Mouse (Mus musculus) lung, postnatal 0 days (tissue): ENCODE measurements around the gene Sin3b. TPM values are rescaled to one million over a fixed set of nuclear protein-coding genes. Genes with fewer than 3 reads are reported as not detected.

Experiments used
- ATAC-seq: fragments of 200-750 bp; cut with Nextera tagmentation; 2 replicates; pipeline ENCODE4 v1.8.0; 2017; ENCODE audit warnings: moderate library complexity
- DNase-seq: peaks from one replicate; pipeline ENCODE4 v3.0.0-alpha.2; 2016; ENCODE audit warnings: low spot score
- H3K27ac ChIP-seq: fragments of 300-500 bp; sonication (generic); 2 replicates; pipeline ENCODE4 v1.5.1; 2014; ENCODE audit warnings: antibody characterized with exemption, mild to moderate bottlenecking, low read length, mixed read lengths
- H3K27me3 ChIP-seq: fragments of 300-500 bp; sonication (generic); replicated peaks from 2 replicates; pipeline ENCODE4 v1.6.1; 2014; ENCODE audit warnings: low read length, mixed read lengths; ENCODE audit not compliant: insufficient read depth
- H3K36me3 ChIP-seq: fragments of 300-500 bp; sonication (generic); 2 replicates; pipeline ENCODE4 v1.6.1; 2014; ENCODE audit warnings: low read length, mixed read lengths; ENCODE audit not compliant: insufficient read depth
- H3K4me1 ChIP-seq: fragments of 300-500 bp; sonication (generic); 2 replicates; pipeline ENCODE4 v1.6.1; 2014; ENCODE audit warnings: antibody characterized with exemption, low read depth, low read length, mixed read lengths; ENCODE audit not compliant: insufficient read depth
- H3K4me2 ChIP-seq: fragments of 300-500 bp; sonication (generic); replicated peaks from 2 replicates; pipeline ENCODE4 v1.6.1; 2014; ENCODE audit warnings: low read depth, mild to moderate bottlenecking, low read length, moderate library complexity, mixed read lengths
- H3K4me3 ChIP-seq: fragments of 300-500 bp; sonication (generic); 2 replicates; pipeline ENCODE4 v1.5.1; 2014; ENCODE audit warnings: low read depth, low read length
- H3K9ac ChIP-seq: fragments of 300-500 bp; sonication (generic); replicated peaks from 2 replicates; pipeline ENCODE4 v1.6.1; 2014; ENCODE audit warnings: low read depth, mild to moderate bottlenecking
- H3K9me3 ChIP-seq: fragments of 300-500 bp; sonication (generic); 2 replicates; pipeline ENCODE4 v1.6.1; 2016; ENCODE audit warnings: low read length, mixed read lengths
- CTCF ChIP-seq: IDR thresholded peaks from 2 replicates; pipeline ENCODE4 v1.5.1; 2016; ENCODE audit warnings: antibody characterized with exemption, mild to moderate bottlenecking
- EP300 ChIP-seq: IDR thresholded peaks from 2 replicates; pipeline ENCODE4 v1.6.1; 2016; ENCODE audit warnings: antibody characterized with exemption, mild to moderate bottlenecking, control low read depth
- WGBS: fragments of 180-500 bp; shearing (Covaris S2); extraction: QIAGEN DNeasy Blood & Tissue Kit; methylation state at CpG from one replicate; pipeline ENCODE4 v1.1.7; 2014; 5-methylcytosine and 5-hydroxymethylcytosine counted together
- microRNA-seq: library from miRNA; unstranded; fragments of <30 nt; microRNA quantifications from one replicate; pipeline ENCODE4, GENCODE M21; 2016
- polyA plus RNA-seq: library from polyadenylated mRNA; unstranded; fragments of >200 nt; fragmentation: Nextera tagmentation; extraction: Ambion mirVana; gene quantifications from 2 replicates; pipeline ENCODE4 v1.2.1, GENCODE M21; 2015

The Sin3b gene
- polyA plus RNA-seq, 1 experiment from 2014 or later: 211 TPM

- no peak overlapping the region for H3K9ac ChIP-seq
- TF ChIP-seq CTCF (no peak), EP300 (no peak)
- no peaks in the 10 kb centered on the region for H3K4me1 ChIP-seq
- no peak overlapping the region for H3K4me2 ChIP-seq
- WGBS: 77% methylated on average over 4 of the region's 4 CpGs
- ATAC-seq: no peak
- no peak overlapping the region for H3K27ac ChIP-seq
- no peaks in the 10 kb centered on the region for H3K27me3 ChIP-seq
- no peaks in the 10 kb centered on the region for H3K9me3 ChIP-seq
- DNase-seq: no peak
- H3K4me3 ChIP-seq: no peak overlapping the region
- no peaks in the 10 kb centered on the region for H3K36me3 ChIP-seq
These were observed 42.6 kb downstream of the Sin3b start for GRCm38 (mm10) chr8:72765696-72766095.

DNA sequence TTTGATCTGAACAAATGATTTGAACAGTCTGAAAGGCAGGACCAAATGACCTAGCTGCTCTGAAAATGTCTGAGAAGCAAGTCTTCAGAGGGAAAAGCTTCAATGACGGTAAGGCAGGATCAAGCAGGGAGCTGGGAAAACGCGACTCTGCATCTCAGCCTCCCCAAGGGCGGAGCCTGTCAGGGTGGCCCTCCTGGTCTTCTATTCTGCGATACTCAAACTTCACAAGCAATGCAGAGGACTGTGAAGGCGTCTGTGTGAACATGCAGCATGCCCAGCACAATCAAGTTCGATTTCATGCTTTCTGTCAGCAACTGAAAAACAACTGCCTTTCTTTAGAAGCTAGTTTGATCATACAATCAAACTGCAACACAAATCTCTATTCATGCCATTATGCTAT is 43.7 kb downstream of the Sin3b start:
- ATAC-seq (no peak), DNase-seq (no peak)
- no peaks in the 10 kb centered on the region for H3K36me3 ChIP-seq
- TF ChIP-seq CTCF: no peak
- TF ChIP-seq EP300: no peak
- no peaks in the 10 kb centered on the region for H3K27me3 ChIP-seq
- H3K4me2 ChIP-seq: no peak overlapping the region
- H3K9ac ChIP-seq: no peak overlapping the region
- H3K27ac ChIP-seq: no peak overlapping the region
- H3K9me3 ChIP-seq: no peaks in the 10 kb centered on the region
- H3K4me1 ChIP-seq: no peaks in the 10 kb centered on the region
- no peak overlapping the region for H3K4me3 ChIP-seq
- WGBS: 36% methylated on average over 7 of the region's 7 CpGs

GRCm38 (mm10) chr8:72777797-72778196 is 54.7 kb downstream of the Sin3b start:
- no peak for DNase-seq
- Histone ChIP-seq H3K9ac (no peak overlapping the region), H3K4me2 (no peak overlapping the region), H3K27ac (no peak overlapping the region), H3K36me3 (no peaks in the 10 kb centered on the region), H3K9me3 (no peaks in the 10 kb centered on the region), H3K4me3 (no peak overlapping the region), H3K27me3 (no peaks in the 10 kb centered on the region), H3K4me1 (no peaks in the 10 kb centered on the region)
- ATAC-seq: no peak
- no peak for TF ChIP-seq EP300
- no peak for TF ChIP-seq CTCF
- 84% methylated on average over 1 of the region's 1 CpGs for WGBS

DNA sequence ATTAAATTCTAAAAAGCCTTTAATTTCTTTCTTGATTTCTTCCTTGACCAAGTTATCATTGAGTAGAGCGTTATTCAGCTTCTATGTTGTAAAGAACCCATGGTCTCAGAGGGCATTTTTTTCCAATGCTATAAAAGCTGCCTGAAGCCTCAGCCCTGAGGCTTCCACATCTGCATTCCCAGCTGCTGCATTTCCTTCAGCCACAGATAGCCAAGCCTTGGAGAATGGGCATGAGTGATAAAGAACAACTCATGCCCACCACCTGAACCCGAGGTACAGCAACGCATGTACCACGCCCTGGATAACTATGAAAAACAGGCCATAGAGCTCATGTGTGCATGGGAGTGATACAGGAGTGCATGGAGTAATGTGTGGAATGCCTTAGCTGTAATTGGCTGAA is 57.6 kb downstream of the Sin3b start:
- ATAC-seq: no peak

DNA sequence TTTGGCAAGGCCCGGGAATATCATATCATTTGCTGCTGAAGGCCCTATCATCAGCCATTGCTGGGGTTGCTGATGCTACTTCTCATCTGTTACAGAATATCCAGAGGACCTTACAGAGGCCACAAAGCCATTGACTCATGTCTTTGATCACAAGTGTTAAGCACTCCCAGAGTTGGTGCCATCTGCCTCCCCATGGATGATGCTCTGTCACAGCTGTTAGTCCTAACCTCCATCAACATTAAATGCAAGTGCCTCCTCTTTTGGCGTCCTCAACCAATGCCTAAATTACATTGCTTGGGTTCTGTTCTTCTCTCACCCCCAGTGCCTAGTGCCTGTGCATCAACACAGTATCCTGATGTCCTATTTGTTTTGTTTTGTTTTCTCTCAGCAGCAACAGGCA is 78.5 kb downstream of the Sin3b start:
- WGBS: 87% methylated on average over 2 of the region's 2 CpGs

More for the DNA sequence above, 57.6 kb downstream of the Sin3b start:
- no peak for DNase-seq
- no peak overlapping the region for H3K4me2 ChIP-seq
- H3K36me3 ChIP-seq: no peaks in the 10 kb centered on the region
- H3K4me1 ChIP-seq: no peaks in the 10 kb centered on the region
- H3K9ac ChIP-seq: no peak overlapping the region
- 90% methylated on average over 4 of the region's 4 CpGs for WGBS
- H3K9me3 ChIP-seq: no peaks in the 10 kb centered on the region
- no peak overlapping the region for H3K4me3 ChIP-seq
- no peak for TF ChIP-seq CTCF
- no peak overlapping the region for H3K27ac ChIP-seq
- H3K27me3 ChIP-seq: no peaks in the 10 kb centered on the region

More for the DNA sequence above, 78.5 kb downstream of the Sin3b start:
- Histone ChIP-seq H3K4me3 (no peak overlapping the region), H3K4me2 (no peak overlapping the region), H3K9me3 (no peaks in the 10 kb centered on the region), H3K36me3 (no peaks in the 10 kb centered on the region), H3K9ac (no peak overlapping the region), H3K27me3 (no peaks in the 10 kb centered on the region), H3K27ac (no peak overlapping the region), H3K4me1 (no peaks in the 10 kb centered on the region)
- ATAC-seq (no peak), DNase-seq (no peak)
- TF ChIP-seq EP300: no peak

Small RNAs within 50 kb of the gene (microRNA-seq; reads per million reads assigned to microRNA genes)
- not detected for gene Gm26237

Other genes with a start within 250 kb of the Sin3b start
- gene Cherp, start 248.1 kb upstream of the Sin3b start, polyA plus RNA-seq: 17.3 and 18.8 TPM in 2 replicates
- gene Slc35e1, start 230.7 kb upstream of the Sin3b start, polyA plus RNA-seq: 9.8 and 10.5 TPM in 2 replicates
- 9.5 and 9.6 TPM in 2 replicates for gene Med26, start 175.0 kb upstream of the Sin3b start, polyA plus RNA-seq
- gene Smim7, start 152.2 kb upstream of the Sin3b start, polyA plus RNA-seq: 96.8 and 100 TPM in 2 replicates
- gene Tmem38a, start 151.2 kb upstream of the Sin3b start, polyA plus RNA-seq: 17.3 and 19.1 TPM in 2 replicates
- 0.05 and 0.13 TPM in 2 replicates for gene Nwd1, start 76.6 kb upstream of the Sin3b start, polyA plus RNA-seq
- 1.3 and 2.1 TPM in 2 replicates for gene F2rl3, start 38.6 kb downstream of the Sin3b start, polyA plus RNA-seq